Mouse (Mus musculus): ENCODE measurements around the gene Slc35c2. TPM values are rescaled to one million over a fixed set of nuclear protein-coding genes. Genes with fewer than 3 reads are reported as not detected.

Slc35c2 gene
- total RNA-seq (2021): 10 to 100 TPM; 30.7 to 50.1 TPM
- long read RNA-seq, experiment 1, transcript Slc35c2-204 (10 exons, 2,008 nt): major isoform, 6 of 25 reads
- long read RNA-seq, experiment 1, partial matches to known transcripts: 3 of 25 reads
- long read RNA-seq, experiment 1, other reads (novel, unspliced or antisense): 14 of 25 reads
- long read RNA-seq, experiment 2, transcript Slc35c2-204 (10 exons, 2,008 nt): major isoform, 26 of 93 reads
- long read RNA-seq, experiment 2, partial matches to known transcripts: 29 of 93 reads
- long read RNA-seq, experiment 2, other reads (novel, unspliced or antisense): 37 of 93 reads

GRCm38 (mm10) chr2:165287202-165287984 is at the start of gene Slc35c2:
Gene Slc35c2, minus strand, starts transcription at chr2:165287869.
- peak; percentile 92 to 93 for DNase-seq (ENCODE audit: low spot score in 2 of 2)

DNA sequence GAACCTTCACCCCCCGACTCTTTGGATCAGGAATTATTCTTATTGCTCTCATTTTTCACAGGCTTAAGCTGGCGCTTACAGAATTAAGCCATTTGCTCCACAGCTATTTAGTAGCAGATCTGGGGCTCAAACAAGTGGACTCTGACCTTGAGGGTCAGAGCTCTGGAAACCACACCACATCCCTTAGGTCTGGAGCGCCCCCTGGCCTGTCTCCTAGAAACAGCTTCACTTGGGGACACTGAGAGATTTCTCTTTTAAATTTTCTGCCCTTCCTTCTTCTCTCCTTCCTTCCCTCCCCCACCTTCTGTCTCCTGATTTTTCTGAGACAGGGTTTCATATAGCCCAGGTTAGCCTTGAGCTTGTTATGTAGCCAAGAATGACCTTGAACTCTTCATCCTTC is 49.5 kb upstream of the Slc35c2 start:
- peak; percentile 55 to 71 for DNase-seq (ENCODE audit: low spot score in 2 of 2)

DNA sequence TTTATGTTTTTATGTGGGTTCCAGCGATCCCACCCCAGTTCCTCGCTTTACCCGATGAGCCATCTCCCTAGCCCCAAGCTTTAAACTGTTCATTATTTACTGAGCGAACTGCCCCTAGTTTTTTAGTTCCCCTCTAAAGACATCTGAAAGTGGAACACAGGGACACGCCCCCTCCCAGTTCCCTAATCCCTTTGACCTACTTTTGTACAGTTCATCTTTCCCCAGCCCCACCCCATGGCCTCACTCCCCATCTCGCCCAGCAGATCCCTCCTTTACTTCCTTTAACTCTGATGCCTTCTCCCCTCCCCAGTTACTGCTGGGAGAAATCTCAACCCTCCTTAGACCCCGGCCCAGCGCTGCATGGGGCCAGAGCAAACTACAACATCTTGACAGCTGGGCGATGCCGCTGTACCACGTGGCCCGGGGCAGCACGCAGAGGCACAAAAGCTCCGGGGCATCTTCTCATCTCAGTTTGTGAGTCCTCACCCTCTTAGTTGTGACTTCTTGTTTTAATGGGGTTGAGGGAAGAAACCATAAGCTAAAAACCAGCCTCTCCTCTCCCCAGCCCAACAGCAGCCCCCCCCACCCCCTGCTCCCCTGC is 45.0 kb upstream of the Slc35c2 start:
- DNase-seq (ENCODE audit: low spot score in 2 of 2): no peak

DNA sequence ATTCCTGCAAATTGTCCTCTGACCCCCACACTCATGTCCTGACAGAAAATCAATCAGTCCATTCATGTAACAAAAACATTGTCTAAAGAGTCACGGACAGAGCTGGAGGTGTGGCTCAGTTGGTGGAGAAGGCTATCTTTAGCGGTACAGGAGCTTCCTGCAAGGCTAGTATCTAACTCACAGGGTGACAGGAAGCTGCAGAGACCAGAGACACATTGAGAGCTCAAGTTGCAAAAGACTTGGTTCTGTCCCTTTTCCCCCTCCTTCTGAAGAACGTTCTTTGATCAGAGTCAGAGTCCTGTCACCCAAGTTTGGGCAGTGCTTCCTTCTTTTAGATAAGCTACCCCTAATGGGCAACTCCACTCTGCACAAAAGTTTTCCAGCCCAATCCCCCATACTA is 42.0 kb upstream of the Slc35c2 start:
- DNase-seq (ENCODE audit: low spot score in 2 of 2): no peak

- no peak for DNase-seq (ENCODE audit: low spot score in 2 of 2)
Observed at GRCm38 (mm10) chr2:165328746-165329145, 41.1 kb upstream of the Slc35c2 start.

GRCm38 (mm10) chr2:165327386-165327785 is 39.7 kb upstream of the Slc35c2 start:
- DNase-seq (ENCODE audit: low spot score in 2 of 2): no peak

GRCm38 (mm10) chr2:165326304-165327190 is 38.9 kb upstream of the Slc35c2 start, which contains the start of gene Elmo2:
Gene Elmo2, minus strand, starts transcription at chr2:165326479.
- DNase-seq (ENCODE audit: low spot score in 2 of 2): peak; percentile 94 to 95

DNA sequence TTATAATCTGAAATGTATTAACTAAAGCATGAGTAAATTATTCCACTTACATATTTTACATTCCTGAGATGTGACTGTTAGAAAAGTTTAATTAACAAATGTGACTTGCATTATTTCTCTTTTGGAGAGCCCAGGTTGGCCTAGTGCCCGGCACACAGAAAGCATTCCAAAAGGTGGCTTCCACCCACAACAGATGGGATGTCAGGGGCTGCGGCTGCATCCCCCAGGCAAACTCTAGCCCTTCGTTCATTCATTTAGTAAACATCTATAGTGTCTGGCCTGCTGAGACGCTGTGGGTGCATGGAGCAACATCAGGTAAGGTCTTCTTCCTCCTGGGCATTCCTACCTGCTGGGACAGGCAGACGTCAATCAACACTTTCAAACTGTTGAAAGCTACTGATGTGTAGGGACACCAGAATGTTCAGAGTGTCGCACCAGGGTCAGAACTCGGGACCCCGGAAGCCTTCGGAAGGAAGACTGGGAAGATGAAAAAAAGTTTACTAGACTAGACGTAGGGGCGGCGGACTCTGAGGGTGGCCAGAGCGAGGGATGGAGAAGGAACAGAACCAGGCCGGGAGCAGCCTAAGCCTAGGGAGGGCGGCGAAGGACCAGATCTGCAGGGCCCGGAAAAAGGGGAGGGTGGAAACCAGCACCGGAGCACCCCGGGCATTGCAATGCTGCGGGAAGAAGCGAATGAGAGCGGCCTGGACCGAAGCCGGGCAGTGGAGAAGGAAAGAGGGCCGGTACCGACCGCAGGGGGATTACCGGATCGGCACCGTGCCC is 38.0 kb upstream of the Slc35c2 start:
- no peak for DNase-seq (ENCODE audit: low spot score in 2 of 2)

DNA sequence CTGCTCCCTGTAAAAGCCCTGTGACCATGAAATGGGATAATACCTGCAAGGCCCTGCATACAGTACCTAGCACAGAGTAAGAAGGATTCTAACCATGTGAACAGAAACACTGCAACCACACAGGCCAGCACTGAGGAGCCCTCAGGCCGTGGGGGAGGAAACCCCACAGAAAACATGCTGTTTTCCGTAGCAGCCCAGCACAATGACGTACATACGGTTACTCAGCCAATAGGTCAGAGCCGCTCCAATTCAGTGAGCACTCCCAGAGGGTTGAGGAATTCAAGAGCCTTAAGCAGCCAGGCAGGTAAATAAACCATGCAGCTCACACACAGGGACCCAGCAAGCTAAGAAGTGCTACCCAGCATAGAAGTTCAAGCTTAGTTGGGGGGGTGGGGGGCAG is 36.3 kb upstream of the Slc35c2 start:
- DNase-seq (ENCODE audit: low spot score in 2 of 2): no peak

DNA sequence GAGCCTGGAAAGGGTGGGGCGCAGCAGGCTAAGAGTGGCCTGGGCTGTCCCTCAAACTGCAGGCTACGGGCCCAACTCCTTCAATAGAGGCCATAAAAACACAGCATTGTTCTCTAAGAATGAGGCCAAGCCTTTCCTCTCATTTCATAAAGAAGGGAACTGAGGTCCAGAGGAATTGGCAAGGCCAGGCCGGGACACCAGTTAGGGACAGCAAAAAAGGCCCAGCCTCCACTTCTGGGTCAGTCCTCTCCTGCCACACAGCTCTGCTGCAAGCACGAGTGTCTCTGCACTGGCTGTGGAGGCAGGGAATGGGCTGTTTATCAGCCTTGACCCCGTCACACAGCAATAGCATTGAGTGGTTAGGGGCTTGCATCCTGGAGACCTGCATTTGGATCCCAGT is 35.8 kb upstream of the Slc35c2 start:
- DNase-seq (ENCODE audit: low spot score in 2 of 2): no peak

- no peak for DNase-seq (ENCODE audit: low spot score in 2 of 2)
Observed at GRCm38 (mm10) chr2:165321981-165322735, 34.5 kb upstream of the Slc35c2 start.

DNA sequence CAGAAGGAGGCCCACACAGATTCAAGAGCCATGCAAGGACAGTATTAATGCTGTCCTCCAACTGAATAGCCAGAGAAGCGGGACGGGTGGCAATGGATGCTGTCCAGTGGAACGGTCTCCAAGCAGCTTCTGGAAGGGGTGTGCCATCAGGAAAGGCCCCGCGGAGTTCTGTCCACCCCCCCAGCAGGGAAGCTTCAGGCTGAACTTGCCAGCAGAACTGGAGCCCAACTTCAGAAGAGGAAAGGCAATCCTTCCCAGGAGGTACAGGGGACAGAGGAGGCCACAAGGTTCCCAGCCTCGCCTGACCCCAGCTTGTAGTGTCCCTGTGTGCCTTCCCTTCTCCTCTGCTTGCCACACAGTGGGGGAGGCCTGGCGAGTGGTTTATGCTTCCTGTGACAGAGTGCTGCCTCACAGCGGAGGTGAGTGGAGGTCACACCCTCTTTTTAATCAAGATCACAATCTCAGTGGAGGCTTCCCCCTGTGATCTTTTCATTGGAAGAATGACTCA is 33.8 kb upstream of the Slc35c2 start:
- DNase-seq (ENCODE audit: low spot score in 2 of 2): no peak

DNA sequence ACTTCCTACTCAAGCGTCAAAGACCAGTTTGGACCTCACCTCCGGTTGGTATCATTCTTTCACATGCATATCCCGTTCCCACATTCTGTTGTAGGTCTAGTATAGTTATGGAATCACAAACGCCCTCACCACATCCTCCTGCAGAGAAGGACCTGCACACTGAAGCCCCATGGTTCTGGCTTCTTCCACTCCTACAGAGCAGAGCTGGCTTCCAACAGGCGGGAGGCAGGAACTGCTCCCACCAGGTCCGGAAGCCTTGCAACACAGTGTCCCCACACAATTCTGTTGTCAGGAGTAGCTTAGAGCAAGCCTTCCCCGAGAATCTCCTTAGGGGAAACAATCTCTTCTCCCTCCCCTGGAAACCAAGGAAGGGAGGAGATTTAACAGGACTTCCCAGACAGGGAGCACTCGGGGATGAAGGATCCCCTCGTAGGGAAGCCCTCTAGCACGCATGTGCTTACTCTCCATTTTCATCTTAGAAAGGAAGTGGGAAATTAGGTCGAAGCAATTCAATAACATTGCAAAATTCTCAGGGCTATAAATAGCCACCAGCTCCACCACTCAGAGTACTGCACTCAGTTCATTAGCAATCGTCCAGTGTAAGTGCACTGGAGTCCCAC is 33.0 kb upstream of the Slc35c2 start:
- no peak for DNase-seq (ENCODE audit: low spot score in 2 of 2)

- DNase-seq (ENCODE audit: low spot score in 2 of 2): no peak
Observed at GRCm38 (mm10) chr2:165319503-165319902, 31.8 kb upstream of the Slc35c2 start.

- DNase-seq (ENCODE audit: low spot score in 2 of 2): no peak
Observed at GRCm38 (mm10) chr2:165318941-165319340, 31.3 kb upstream of the Slc35c2 start.

- no peak for DNase-seq (ENCODE audit: low spot score in 2 of 2)
Observed at GRCm38 (mm10) chr2:165317621-165318263, 30.1 kb upstream of the Slc35c2 start.

DNA sequence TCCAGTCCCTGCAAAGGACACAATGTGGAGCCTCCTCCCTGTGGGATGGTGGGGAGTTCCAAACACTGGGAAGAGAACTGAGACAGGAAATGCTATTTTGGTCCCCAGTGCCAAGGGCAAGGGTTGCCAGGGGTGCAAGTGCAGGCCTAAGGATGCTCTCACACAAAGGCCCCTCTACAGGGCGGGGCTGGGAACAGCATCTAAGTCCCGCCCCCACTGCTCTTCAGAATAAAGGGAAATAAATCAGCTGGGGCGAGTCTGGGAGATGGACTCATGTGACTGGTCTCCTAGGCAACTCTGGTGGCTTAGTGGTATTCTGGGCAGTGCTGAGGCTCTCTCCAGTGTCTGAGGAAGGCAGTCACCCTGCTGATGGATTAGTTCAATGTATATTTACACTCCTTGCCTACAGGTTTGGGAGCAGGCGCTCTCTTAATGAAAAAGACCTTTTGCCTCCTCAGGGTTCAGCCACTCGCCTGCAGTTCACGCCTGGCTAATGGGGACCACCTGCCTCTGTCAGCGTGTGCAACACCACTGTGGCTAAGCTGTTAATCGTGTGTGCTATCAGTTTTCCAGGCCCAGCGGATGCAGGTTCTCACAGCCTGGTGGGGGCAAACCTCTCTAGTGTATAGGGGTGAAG is 29.3 kb upstream of the Slc35c2 start:
- DNase-seq (ENCODE audit: low spot score in 2 of 2): peak; percentile 17 to 43

- no peak for DNase-seq (ENCODE audit: low spot score in 2 of 2)
Observed at GRCm38 (mm10) chr2:165316204-165316603, 28.5 kb upstream of the Slc35c2 start.
